Mouse (Mus musculus) forebrain, postnatal 0 days (tissue): Measurements from ENCODE around the gene Gmfg. TPM values are rescaled to one million over a fixed set of nuclear protein-coding genes. Genes with fewer than 3 reads are reported as not detected.

ENCODE experiments used
- ATAC-seq: fragments of 200-750 bp; cut with Nextera tagmentation; 2 replicates; pipeline ENCODE4 v1.8.0; 2017; ENCODE audit warnings: mild to moderate bottlenecking, moderate library complexity
- DNase-seq: peaks from one replicate; pipeline ENCODE4 v3.0.0-alpha.2; 2015
- H3K27ac ChIP-seq: fragments of 300-500 bp; sonication (generic); 2 replicates; pipeline ENCODE4 v1.5.1; 2014; ENCODE audit warnings: low read depth, mild to moderate bottlenecking, antibody characterized with exemption, low read length, moderate library complexity, mixed read lengths
- H3K27me3 ChIP-seq: fragments of 300-500 bp; sonication (generic); 2 replicates; pipeline ENCODE4 v1.6.1; 2014; ENCODE audit warnings: mild to moderate bottlenecking, low read length, mixed read lengths; ENCODE audit not compliant: insufficient read depth
- H3K36me3 ChIP-seq: fragments of 300-500 bp; sonication (generic); 2 replicates; pipeline ENCODE4 v1.6.1; 2014; ENCODE audit warnings: mild to moderate bottlenecking, moderate library complexity; ENCODE audit not compliant: insufficient read depth
- H3K4me1 ChIP-seq: fragments of 300-500 bp; sonication (generic); 2 replicates; pipeline ENCODE4 v1.6.1; 2014; ENCODE audit warnings: antibody characterized with exemption; ENCODE audit not compliant: insufficient read depth
- H3K4me2 ChIP-seq: fragments of 300-500 bp; sonication (generic); 2 replicates; pipeline ENCODE4 v1.6.1; 2014; ENCODE audit warnings: low read depth, mild to moderate bottlenecking, moderate library complexity
- H3K4me3 ChIP-seq: fragments of 300-500 bp; sonication (generic); 2 replicates; pipeline ENCODE4 v1.5.1; 2014; ENCODE audit warnings: low read depth, low read length, mixed read lengths
- H3K9ac ChIP-seq: fragments of 300-500 bp; sonication (generic); 2 replicates; pipeline ENCODE4 v1.6.1; 2014; ENCODE audit warnings: mild to moderate bottlenecking
- H3K9me3 ChIP-seq: fragments of 300-500 bp; sonication (generic); 2 replicates; pipeline ENCODE4 v1.6.1; 2016; ENCODE audit warnings: low read length
- CTCF ChIP-seq: sonication (generic); IDR thresholded peaks from 2 replicates; pipeline ENCODE4 v1.5.1; 2016; ENCODE audit warnings: antibody characterized with exemption, control low read depth, low read depth
- WGBS: fragments of 180-500 bp; shearing (Covaris S2); extraction: QIAGEN DNeasy Blood & Tissue Kit; methylation state at CpG from one replicate; pipeline ENCODE4 v1.1.7; 2014; 5-methylcytosine and 5-hydroxymethylcytosine counted together
- polyA plus RNA-seq: library from polyadenylated mRNA; unstranded; fragments of >200 nt; fragmentation: Nextera tagmentation; extraction: Ambion mirVana; gene quantifications from 2 replicates; pipeline ENCODE4 v1.2.1, GENCODE M21; 2015
- total RNA-seq: library from RNA; depleted of rRNA; stranded (reverse); fragments of >200 nt; gene quantifications from 2 replicates; pipeline ENCODE4 v1.2.3, GENCODE M21; 2014

Gmfg gene
- total and polyA plus RNA-seq, 2 experiments from 2014 or later = 2.6 to 5.8 TPM

DNA sequence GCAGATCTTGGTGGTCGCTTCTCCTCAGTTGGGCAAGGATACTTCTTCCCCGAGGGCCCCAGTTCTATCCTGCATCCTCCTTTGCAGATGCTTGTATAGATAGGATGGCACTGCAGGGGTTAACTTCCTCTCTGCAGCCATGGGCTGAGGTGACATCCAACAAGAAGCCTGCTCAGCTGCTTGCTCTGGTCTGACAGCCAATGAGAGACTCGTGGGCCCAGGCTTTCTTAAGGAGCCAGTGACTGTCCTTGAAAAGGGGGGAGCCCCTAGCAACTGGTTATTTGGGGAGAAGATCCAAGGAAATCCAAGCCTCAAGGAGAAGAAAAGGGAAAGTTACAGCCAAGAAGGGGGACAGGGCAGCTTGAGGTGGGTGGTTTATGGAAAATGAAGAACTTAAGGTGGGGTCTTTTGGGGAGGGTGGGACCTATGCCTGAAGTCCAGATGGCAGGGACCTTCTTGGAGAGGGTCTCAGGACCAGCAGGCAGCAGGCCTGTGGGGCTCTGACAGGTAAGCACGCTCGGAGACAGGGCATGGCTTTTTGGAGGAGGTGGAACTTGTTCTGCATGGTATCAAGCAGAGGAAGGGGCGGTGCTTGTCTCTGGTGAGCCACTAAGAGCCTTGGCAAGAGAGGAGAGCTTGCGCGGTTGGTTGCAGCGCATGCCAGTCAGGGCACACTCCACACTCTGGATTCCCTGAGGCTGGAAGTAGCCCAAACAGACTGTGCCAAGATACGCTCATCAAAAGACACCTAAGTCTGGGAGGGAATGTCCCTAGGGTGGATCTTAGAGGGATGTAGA lies 27.4 kb downstream of the Gmfg start:
- DNase-seq = peak; percentile 83
- peaks cover 48% of the 10 kb centered on the region for H3K36me3 ChIP-seq
- H3K27ac ChIP-seq = no peak overlapping the region
- no peaks in the 10 kb centered on the region for H3K4me1 ChIP-seq
- ATAC-seq = peak; percentile 97
- H3K9me3 ChIP-seq = no peaks in the 10 kb centered on the region
- 54% methylated on average over 10 of the region's 10 CpGs for WGBS
- H3K4me3 ChIP-seq = peak overlapping the region; percentile 16; the same call in 1 of the 2 replicates
- H3K27me3 ChIP-seq = no peaks in the 10 kb centered on the region
- H3K4me2 ChIP-seq = peak overlapping the region; percentile 37
- no peak overlapping the region for H3K9ac ChIP-seq
- no peak for TF ChIP-seq CTCF

DNA sequence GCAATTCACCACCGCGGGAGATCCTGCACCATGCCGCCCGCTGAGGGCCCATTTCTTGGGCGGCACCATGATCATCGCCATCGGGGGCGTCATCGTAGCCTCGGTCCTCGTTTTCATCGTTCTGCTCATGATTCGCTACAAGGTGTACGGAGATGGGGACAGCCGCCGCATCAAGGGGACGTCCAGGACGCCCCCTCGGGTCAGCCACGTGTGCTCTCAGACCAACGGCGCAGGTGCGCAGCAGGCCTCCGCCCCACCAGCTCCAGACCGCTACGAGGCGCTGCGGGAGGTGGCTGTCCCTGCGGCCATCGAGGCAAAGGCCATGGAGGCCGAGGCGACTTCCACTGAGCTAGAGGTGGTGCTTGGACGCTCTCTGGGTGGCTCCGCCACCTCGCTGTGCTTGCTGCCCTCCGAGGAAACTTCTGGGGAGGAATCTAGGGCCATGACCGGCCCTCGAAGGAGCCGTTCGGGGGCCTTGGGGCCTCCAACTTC lies 29.5 kb downstream of the Gmfg start:
- H3K4me1 ChIP-seq = no peaks in the 10 kb centered on the region
- TF ChIP-seq CTCF = no peak
- no peak overlapping the region for H3K9ac ChIP-seq
- H3K4me2 ChIP-seq = peak overlapping the region; percentile 46
- H3K27me3 ChIP-seq = no peaks in the 10 kb centered on the region
- peaks cover 30% of the 10 kb centered on the region for H3K36me3 ChIP-seq
- no peak overlapping the region for H3K4me3 ChIP-seq
- ATAC-seq (no peak), DNase-seq (no peak)
- WGBS = 32% methylated on average over 40 of the region's 40 CpGs
- H3K9me3 ChIP-seq = no peaks in the 10 kb centered on the region
- H3K27ac ChIP-seq = no peak overlapping the region

DNA sequence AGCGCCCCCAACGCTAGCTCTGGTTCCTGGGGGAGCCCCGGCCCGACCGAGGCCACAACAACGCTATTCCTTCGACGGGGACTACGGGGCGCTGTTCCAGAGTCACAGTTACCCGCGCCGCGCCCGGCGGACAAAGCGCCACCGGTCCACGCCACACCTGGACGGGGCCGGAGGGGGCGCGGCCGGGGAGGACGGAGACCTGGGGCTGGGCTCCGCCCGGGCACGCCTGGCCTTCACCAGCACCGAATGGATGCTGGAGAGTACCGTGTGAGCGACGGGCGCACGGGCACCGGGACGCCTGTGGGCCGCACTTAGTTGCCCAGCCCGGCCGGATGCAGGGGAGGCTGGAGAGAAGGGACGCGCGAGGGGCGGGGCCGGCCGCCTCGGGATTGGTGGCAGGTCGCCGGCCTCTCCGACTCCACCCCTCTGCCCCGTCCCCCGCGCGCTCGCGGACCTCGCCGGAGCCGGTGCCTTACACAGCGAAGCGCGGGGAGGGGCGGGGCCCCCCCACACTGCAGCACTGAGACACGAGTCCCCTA lies 30.0 kb downstream of the Gmfg start:
- H3K36me3 ChIP-seq = peaks cover 27% of the 10 kb centered on the region
- peak overlapping the region; percentile 9; the same call in 1 of the 2 replicates for H3K4me3 ChIP-seq
- H3K9ac ChIP-seq = no peak overlapping the region
- no peaks in the 10 kb centered on the region for H3K9me3 ChIP-seq
- H3K4me1 ChIP-seq = no peaks in the 10 kb centered on the region
- no peak overlapping the region for H3K27ac ChIP-seq
- ATAC-seq = no peak
- peak overlapping the region; percentile 46 for H3K4me2 ChIP-seq
- DNase-seq = peak; percentile 17
- no peaks in the 10 kb centered on the region for H3K27me3 ChIP-seq
- TF ChIP-seq CTCF = 0 out of 2 replicates have a peak, but pooled peaks have one; percentile 16
- WGBS = 7% methylated on average over 62 of the region's 63 CpGs

DNA sequence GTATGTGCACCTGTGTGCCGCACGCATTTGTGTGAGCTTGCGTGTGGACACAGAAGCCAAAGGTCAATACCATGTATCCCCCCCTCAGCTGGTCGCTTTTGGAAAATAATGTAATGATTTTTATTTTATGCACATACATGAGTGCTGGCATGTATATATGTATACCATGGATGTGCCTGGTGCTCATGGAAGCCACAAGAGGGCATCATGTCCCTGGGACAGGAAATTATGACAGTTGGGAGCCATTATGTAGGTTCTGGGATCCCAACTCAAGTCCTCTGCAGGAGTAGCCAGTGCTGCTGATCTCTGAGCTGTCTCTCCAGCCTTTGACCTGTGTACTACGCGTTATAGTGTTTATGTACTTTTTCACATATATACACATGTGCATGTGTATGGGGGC lies 38.9 kb downstream of the Gmfg start:
- WGBS = 95% methylated on average over 6 of the region's 6 CpGs
- Histone ChIP-seq H3K4me2 (no peak overlapping the region), H3K27ac (no peak overlapping the region), H3K4me1 (no peaks in the 10 kb centered on the region), H3K9ac (no peak overlapping the region), H3K36me3 (no peaks in the 10 kb centered on the region), H3K9me3 (no peaks in the 10 kb centered on the region), H3K27me3 (no peaks in the 10 kb centered on the region), H3K4me3 (no peak overlapping the region)
- ATAC-seq = no peak
- DNase-seq = no peak
- TF ChIP-seq CTCF = 0 out of 2 replicates have a peak, but pooled peaks have one; percentile 12

DNA sequence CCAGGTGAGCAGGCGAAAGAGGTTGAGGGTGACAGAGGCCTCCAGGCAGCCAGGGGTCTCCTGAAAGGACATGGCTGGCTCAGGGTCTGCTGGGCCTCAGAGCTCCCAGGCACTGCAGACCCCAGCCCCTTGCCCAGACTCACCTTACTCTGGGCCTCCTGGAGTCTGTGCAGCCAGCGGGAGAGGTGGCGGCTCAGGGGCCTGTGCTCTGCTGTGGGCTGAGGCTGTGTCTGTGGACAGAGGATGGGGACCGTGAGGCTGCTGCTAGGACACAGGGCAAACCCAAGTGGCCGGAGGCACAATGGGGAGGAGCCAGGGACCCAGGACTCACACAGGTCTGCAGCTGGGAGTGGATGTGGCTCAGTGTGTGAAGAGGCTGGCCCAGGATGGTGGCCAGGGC lies 40.1 kb downstream of the Gmfg start:
- ATAC-seq (no peak), DNase-seq (no peak)
- Histone ChIP-seq H3K27me3 (no peaks in the 10 kb centered on the region), H3K4me2 (no peak overlapping the region), H3K9me3 (no peaks in the 10 kb centered on the region), H3K4me3 (no peak overlapping the region), H3K27ac (no peak overlapping the region), H3K9ac (no peak overlapping the region), H3K36me3 (no peaks in the 10 kb centered on the region), H3K4me1 (no peaks in the 10 kb centered on the region)
- TF ChIP-seq CTCF = no peak
- WGBS = 88% methylated on average over 5 of the region's 5 CpGs

DNA sequence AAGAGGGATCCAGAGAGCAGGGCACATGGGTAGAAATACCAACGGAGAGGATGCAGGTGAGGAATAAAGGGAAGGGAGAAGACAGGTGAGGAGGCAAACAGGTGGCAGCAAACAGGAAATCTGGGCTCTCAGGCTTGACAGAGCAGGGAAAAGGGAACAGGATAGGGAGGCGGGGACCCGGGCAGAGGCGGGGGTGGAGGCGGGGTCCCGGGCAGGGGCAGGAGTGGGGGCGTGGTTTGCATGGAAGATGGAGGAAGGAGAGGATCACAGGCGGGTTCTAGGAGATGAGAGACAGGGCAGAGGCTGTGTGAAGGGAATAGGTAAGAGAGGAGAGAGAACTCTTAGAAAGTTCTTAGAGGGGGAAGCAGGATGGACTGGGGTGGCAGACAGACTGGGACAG lies 41.6 kb downstream of the Gmfg start:
- H3K36me3 ChIP-seq = no peaks in the 10 kb centered on the region
- H3K9ac ChIP-seq = no peak overlapping the region
- H3K4me2 ChIP-seq = no peak overlapping the region
- 12% methylated on average over 6 of the region's 8 CpGs for WGBS
- no peaks in the 10 kb centered on the region for H3K27me3 ChIP-seq
- TF ChIP-seq CTCF = no peak
- no peak for DNase-seq
- no peak for ATAC-seq
- H3K4me1 ChIP-seq = no peaks in the 10 kb centered on the region
- H3K9me3 ChIP-seq = no peaks in the 10 kb centered on the region
- H3K4me3 ChIP-seq = no peak overlapping the region
- H3K27ac ChIP-seq = no peak overlapping the region

DNA sequence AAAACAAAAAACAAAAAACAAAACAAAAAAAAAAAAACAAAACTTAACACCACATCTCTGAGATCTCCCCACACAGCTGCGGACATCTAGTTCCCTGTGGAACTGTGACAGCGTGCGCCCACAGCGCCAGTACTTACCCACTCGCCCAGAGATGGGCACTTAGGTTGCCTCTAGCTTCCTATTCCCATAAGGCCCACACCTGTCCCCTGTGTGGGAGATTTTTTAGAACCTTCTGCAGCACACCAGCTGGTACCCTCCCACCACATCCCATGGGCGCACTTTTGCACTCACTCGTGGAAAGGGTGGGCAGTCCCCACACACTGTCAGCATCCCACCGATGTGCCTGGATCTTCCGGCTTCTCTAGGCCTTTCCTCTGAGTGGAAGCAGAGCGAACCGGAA lies 45.6 kb downstream of the Gmfg start:
- Histone ChIP-seq H3K27me3 (no peaks in the 10 kb centered on the region), H3K9me3 (no peaks in the 10 kb centered on the region), H3K27ac (no peak overlapping the region), H3K4me3 (no peak overlapping the region), H3K4me1 (no peaks in the 10 kb centered on the region), H3K36me3 (no peaks in the 10 kb centered on the region), H3K4me2 (no peak overlapping the region), H3K9ac (no peak overlapping the region)
- no peak for TF ChIP-seq CTCF
- WGBS = 88% methylated on average over 11 of the region's 11 CpGs
- ATAC-seq (no peak), DNase-seq (no peak)
